Mouse (Mus musculus) G1E (cell line): ENCODE measurements at regions not wholly inside any gene's neighbourhood (a gene's known extent, or its start where the extent isn't known, plus 50 kb on each side); places are given as distances from the start of the nearest gene placed in this dataset.

Experiments used
- ATAC-seq: 2 replicates; pipeline ENCODE4 v1.8.0; 2016; ENCODE audit warnings: mild to moderate bottlenecking; ENCODE audit not compliant: insufficient number of reproducible peaks, poor library complexity, low FRiP score, severe bottlenecking; ENCODE audit errors: extremely low read depth
- DNase-seq: peaks from one replicate; pipeline ENCODE4 v3.0.0; 2012; ENCODE audit warnings: low spot score
- H3K27me3 ChIP-seq: 2 replicates; pipeline ENCODE4 v1.6.1; 2012; ENCODE audit warnings: mild to moderate bottlenecking, low read length, inconsistent platforms; ENCODE audit not compliant: insufficient read depth
- H3K36me3 ChIP-seq: replicated peaks from 2 replicates; pipeline ENCODE3; 2012; ENCODE audit warnings: mild to moderate bottlenecking, inconsistent platforms
- H3K4me1 ChIP-seq: 2 replicates; pipeline ENCODE4 v1.6.1; 2012; ENCODE audit warnings: low read depth, low read length, inconsistent platforms, mixed read lengths; ENCODE audit not compliant: insufficient read depth
- H3K4me3 ChIP-seq: 2 replicates; pipeline ENCODE4 v1.5.1; 2012; ENCODE audit warnings: low read depth, mild to moderate bottlenecking, inconsistent platforms, low read length, moderate library complexity, mixed read lengths
- H3K9me3 ChIP-seq: replicated peaks from 2 replicates; pipeline ENCODE4 v1.6.1; 2012; ENCODE audit warnings: inconsistent platforms
- CTCF ChIP-seq: IDR thresholded peaks from 2 replicates; pipeline ENCODE4 v1.5.1; 2012; ENCODE audit warnings: low read depth, low read length, inconsistent platforms, mixed read lengths
- GATA1 ChIP-seq: IDR thresholded peaks from 2 replicates; pipeline ENCODE4 v1.6.1; 2012; ENCODE audit warnings: borderline replicate concordance, low read length, inconsistent platforms, mixed read lengths
- GATA2 ChIP-seq: IDR thresholded peaks from 2 replicates; pipeline ENCODE4 v1.6.1; 2012; ENCODE audit warnings: low read depth, low read length, inconsistent platforms, borderline replicate concordance
- POLR2AphosphoS5 ChIP-seq: IDR thresholded peaks from 2 replicates; pipeline ENCODE4 v1.6.1; 2012; ENCODE audit warnings: low read depth, low read length, inconsistent platforms; ENCODE audit not compliant: insufficient replicate concordance
- TAL1 ChIP-seq: conservative IDR thresholded peaks from 2 replicates; pipeline ENCODE4 v1.6.1; 2012; ENCODE audit warnings: low read depth, low read length, inconsistent platforms, mixed read lengths

GRCm38 (mm10) chr10:117545842-117546631 is 83.3 kb upstream of the Cpm start:
- Histone ChIP-seq H3K9me3 (no peaks in the 10 kb centered on the region), H3K4me3 (no peak overlapping the region), H3K4me1 (no peaks in the 10 kb centered on the region), H3K36me3 (no peaks in the 10 kb centered on the region), H3K27me3 (no peaks in the 10 kb centered on the region)
- no peak for TF ChIP-seq GATA1
- TF ChIP-seq POLR2AphosphoS5 = no peak
- TF ChIP-seq GATA2 = no peak
- no peak for TF ChIP-seq TAL1
- TF ChIP-seq CTCF = no peak
- ATAC-seq (no peak), DNase-seq (no peak)

DNA sequence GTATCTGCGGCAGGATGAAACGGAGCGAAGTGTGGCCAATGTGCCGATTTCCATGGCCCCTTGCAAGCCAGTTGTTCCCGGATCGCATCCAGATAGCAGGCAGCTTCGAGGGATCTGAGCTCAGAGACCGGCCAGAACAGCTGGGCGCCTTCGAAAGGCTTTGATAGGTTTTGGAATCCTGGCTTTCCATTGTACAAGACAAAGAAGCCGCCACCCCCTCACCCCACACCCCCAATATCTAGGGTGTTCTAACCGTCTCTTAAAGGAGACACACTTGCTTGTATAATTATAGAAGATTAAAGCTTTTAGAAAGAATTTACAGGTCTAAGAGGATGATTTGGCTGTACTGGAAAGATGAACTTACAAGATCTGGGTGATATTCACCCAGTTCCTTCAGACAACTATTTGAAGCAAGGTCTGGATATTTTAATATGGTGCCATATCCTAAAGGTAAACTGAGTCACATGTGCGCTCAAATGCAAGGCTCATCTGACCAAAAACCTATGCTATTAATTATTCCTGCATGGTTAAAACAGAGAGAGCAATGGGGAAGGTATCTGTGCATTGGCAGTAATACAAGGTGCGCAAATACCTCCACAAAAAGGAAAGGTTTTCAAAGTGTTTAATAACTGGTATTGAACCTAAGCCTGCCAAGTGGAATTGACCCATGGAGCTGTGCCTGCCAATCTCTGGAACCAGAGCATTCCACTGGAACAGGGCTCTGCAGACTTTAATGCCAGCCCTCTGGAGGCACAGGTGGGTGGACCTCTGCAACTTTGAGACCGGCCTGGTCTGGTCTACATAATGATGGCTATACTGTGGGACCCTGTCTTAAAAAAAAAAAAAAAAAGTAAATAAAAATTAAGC is 84.4 kb upstream of the Cpm start:
- TF ChIP-seq GATA2 (no peak), TAL1 (no peak), GATA1 (no peak)
- H3K4me3 ChIP-seq = no peak overlapping the region
- ATAC-seq (no peak), DNase-seq (no peak)
- H3K27me3 ChIP-seq = no peaks in the 10 kb centered on the region
- H3K9me3 ChIP-seq = no peaks in the 10 kb centered on the region
- no peaks in the 10 kb centered on the region for H3K36me3 ChIP-seq
- H3K4me1 ChIP-seq = no peaks in the 10 kb centered on the region

GRCm38 (mm10) chr10:117543995-117544679 is 85.2 kb upstream of the Cpm start:
- H3K27me3 ChIP-seq = no peaks in the 10 kb centered on the region
- H3K9me3 ChIP-seq = no peaks in the 10 kb centered on the region
- DNase-seq (no peak), ATAC-seq (no peak)
- TF ChIP-seq POLR2AphosphoS5 (no peak), GATA1 (no peak), GATA2 (no peak), TAL1 (no peak), CTCF (no peak)
- no peak overlapping the region for H3K4me3 ChIP-seq
- H3K36me3 ChIP-seq = no peaks in the 10 kb centered on the region
- H3K4me1 ChIP-seq = no peaks in the 10 kb centered on the region

DNA sequence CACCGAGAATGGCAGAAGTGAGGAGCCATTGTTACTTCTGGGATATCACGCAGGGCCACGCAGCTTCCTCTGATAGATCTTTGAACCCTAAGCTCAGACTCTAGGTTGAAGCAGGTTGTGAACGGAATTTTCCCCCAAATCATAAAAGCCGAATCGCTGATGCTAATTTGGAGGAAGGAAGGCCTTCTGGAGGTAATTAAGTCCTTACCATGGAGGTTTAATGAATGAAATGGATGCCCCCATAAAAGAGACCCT is 85.7 kb upstream of the Cpm start:
- no peaks in the 10 kb centered on the region for H3K4me1 ChIP-seq
- TF ChIP-seq CTCF = no peak
- H3K36me3 ChIP-seq = no peaks in the 10 kb centered on the region
- DNase-seq = no peak
- no peak for ATAC-seq
- no peak overlapping the region for H3K4me3 ChIP-seq
- H3K27me3 ChIP-seq = no peaks in the 10 kb centered on the region
- H3K9me3 ChIP-seq = no peaks in the 10 kb centered on the region

DNA sequence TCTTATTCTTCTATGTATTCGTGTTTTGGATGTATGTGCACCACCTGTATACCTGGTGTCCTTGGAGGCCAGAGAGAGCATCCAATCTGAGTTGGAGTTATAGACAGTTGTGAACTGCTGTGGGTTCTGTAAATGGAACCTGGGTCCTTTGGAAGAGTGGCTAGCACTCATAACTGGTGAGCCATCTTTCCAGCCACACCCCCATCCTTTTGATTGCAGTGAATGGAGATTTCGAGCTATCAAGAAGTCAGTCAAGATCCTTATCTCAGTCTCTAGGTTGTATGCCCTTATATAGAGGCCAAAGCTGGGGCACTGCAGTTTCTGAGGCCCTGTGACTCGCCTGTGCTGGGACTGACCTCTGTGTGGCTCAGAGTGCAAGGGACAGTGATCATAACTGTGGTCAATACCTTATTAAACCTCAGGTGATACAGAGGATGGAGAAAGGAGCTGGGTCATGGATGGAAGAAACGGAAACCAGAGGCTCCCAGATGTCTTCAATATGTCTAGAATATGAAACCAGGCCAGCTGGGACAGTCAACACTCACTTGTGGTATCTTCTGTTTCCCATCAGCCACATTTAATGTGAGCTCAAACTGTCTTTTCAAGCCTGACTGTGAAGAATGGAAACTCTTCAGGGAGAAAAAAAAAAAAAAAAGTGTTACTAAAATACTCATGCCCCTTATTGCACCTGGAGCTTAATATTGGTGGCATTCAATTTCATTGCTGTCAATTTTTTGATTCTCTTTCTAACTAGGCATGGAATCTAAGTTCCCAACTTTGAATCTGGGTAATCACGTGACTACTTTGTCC is 86.2 kb upstream of the Cpm start:
- TF ChIP-seq POLR2AphosphoS5 = no peak
- no peak for TF ChIP-seq TAL1
- H3K36me3 ChIP-seq = no peaks in the 10 kb centered on the region
- H3K9me3 ChIP-seq = no peaks in the 10 kb centered on the region
- ATAC-seq = no peak
- H3K4me3 ChIP-seq = no peak overlapping the region
- no peaks in the 10 kb centered on the region for H3K4me1 ChIP-seq
- no peak for DNase-seq
- H3K27me3 ChIP-seq = no peaks in the 10 kb centered on the region

DNA sequence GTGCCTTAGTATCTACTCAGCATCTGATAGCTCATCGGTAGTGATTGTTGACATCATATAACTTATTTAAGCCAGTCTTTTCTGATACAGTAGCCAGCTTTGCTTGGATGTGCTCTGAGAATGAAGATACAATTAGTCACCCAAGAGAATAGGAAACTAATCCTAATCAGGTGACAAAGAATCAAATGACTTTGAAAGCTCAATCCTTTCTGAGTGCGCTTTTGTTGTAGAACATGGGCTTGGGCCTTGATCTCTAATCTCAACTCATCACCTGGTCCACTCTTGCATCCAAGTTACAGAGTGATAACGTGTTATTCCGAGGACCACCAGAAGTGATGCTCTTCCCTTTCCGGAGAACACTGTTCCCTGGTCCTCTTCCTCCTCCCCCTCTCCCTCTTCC is 86.9 kb upstream of the Cpm start:
- no peak overlapping the region for H3K4me3 ChIP-seq
- no peaks in the 10 kb centered on the region for H3K27me3 ChIP-seq
- H3K9me3 ChIP-seq = no peaks in the 10 kb centered on the region
- DNase-seq (no peak), ATAC-seq (no peak)
- no peaks in the 10 kb centered on the region for H3K36me3 ChIP-seq
- no peaks in the 10 kb centered on the region for H3K4me1 ChIP-seq
- no peak for TF ChIP-seq POLR2AphosphoS5
- no peak for TF ChIP-seq CTCF
- no peak for TF ChIP-seq TAL1
- no peak for TF ChIP-seq GATA1
- TF ChIP-seq GATA2 = no peak
